Mouse (Mus musculus) midbrain, postnatal 0 days (tissue): ENCODE measurements at regions not wholly inside any gene's neighbourhood (a gene's known extent, or its start where the extent isn't known, plus 50 kb on each side); places are given as distances from the start of the nearest gene placed in this dataset.

ENCODE experiments used
- ATAC-seq: fragments of 200-750 bp; cut with Nextera tagmentation; 2 replicates; pipeline ENCODE4 v1.8.0; 2017; ENCODE audit warnings: moderate number of reproducible peaks, mild to moderate bottlenecking, moderate TSS enrichment, moderate library complexity; ENCODE audit not compliant: low FRiP score
- DNase-seq: peaks from one replicate; pipeline ENCODE4 v3.0.0-alpha.2; 2015; ENCODE audit warnings: low spot score
- H3K27ac ChIP-seq: fragments of 300-500 bp; sonication (generic); 2 replicates; pipeline ENCODE4 v1.5.1; 2014; ENCODE audit warnings: low read depth, mild to moderate bottlenecking, low read length, mixed read lengths
- H3K27me3 ChIP-seq: fragments of 300-500 bp; sonication (generic); 2 replicates; pipeline ENCODE4 v1.6.1; 2014; ENCODE audit warnings: low read length, control low read depth, mixed read lengths; ENCODE audit not compliant: insufficient read depth
- H3K36me3 ChIP-seq: fragments of 300-500 bp; sonication (generic); 2 replicates; pipeline ENCODE4 v1.6.1; 2014; ENCODE audit warnings: low read length, control low read depth, mixed read lengths; ENCODE audit not compliant: insufficient read depth
- H3K4me1 ChIP-seq: fragments of 300-500 bp; sonication (generic); 2 replicates; pipeline ENCODE4 v1.6.1; 2014; ENCODE audit warnings: mild to moderate bottlenecking, control low read depth, antibody characterized with exemption, low read length, mixed read lengths; ENCODE audit not compliant: insufficient read depth
- H3K4me2 ChIP-seq: fragments of 300-500 bp; sonication (generic); 2 replicates; pipeline ENCODE4 v1.6.1; 2014; ENCODE audit warnings: low read depth, mild to moderate bottlenecking, low read length, mixed read lengths; ENCODE audit not compliant: poor library complexity, severe bottlenecking
- H3K4me3 ChIP-seq: fragments of 300-500 bp; sonication (generic); 2 replicates; pipeline ENCODE4 v1.5.1; 2014; ENCODE audit warnings: low read depth, mild to moderate bottlenecking, low read length, moderate library complexity
- H3K9ac ChIP-seq: fragments of 300-500 bp; sonication (generic); replicated peaks from 2 replicates; pipeline ENCODE4 v1.6.1; 2014; ENCODE audit warnings: mild to moderate bottlenecking, low read length, moderate library complexity, mixed read lengths; ENCODE audit not compliant: poor library complexity, severe bottlenecking
- H3K9me3 ChIP-seq: fragments of 300-500 bp; sonication (generic); 2 replicates; pipeline ENCODE4 v1.6.1; 2016; ENCODE audit warnings: low read length, control low read depth
- CTCF ChIP-seq: IDR thresholded peaks from 2 replicates; pipeline ENCODE4 v1.5.1; 2016; ENCODE audit warnings: antibody characterized with exemption, mild to moderate bottlenecking
- WGBS: fragments of 180-500 bp; shearing (Covaris S2); extraction: QIAGEN DNeasy Blood & Tissue Kit; methylation state at CpG from one replicate; pipeline ENCODE4 v1.1.7; 2014; 5-methylcytosine and 5-hydroxymethylcytosine counted together

DNA sequence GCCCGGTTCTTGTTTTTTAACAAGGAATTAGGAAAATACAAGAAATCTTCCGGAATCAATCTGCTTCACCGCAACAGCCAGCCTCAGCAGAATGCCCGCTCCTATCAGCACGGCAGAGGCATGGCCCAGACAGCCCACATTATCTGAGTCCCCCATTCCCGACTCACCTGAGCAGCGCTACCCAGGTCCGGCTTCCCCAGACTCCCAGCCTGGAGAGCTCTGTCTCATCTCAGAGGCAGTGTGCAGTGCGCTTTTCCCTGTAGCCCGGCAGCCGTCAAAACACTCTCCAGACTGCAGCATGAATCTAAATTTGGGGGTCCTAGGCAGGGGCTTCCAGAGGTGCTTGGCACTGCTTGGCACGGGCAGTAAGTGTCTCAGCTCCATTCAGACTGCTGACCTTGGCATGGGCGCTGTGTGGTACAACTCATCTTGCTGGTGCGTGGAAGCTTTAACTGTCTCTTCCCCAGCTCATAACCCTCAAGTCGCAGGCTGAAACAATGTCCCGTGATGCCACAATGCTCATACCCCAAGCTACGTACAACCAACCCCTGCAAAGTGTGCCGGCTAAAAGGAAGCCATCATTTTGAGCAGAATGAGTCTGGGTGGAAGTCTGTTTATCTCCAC lies 182.2 kb downstream of the Sox11 start:
- H3K4me3 ChIP-seq, result peak overlapping the region; percentile 33
- no peaks in the 10 kb centered on the region for H3K9me3 ChIP-seq
- 39% methylated on average over 18 of the region's 18 CpGs for WGBS
- no peaks in the 10 kb centered on the region for H3K27me3 ChIP-seq
- DNase-seq (no peak), ATAC-seq (peak; percentile 62; the same call in 1 of the 2 replicates)
- TF ChIP-seq CTCF, result no peak
- peaks cover 15% of the 10 kb centered on the region for H3K4me1 ChIP-seq
- peak overlapping the region; percentile 49 for H3K4me2 ChIP-seq
- peak overlapping the region; percentile 84 for H3K27ac ChIP-seq
- peak overlapping the region; percentile 40 for H3K9ac ChIP-seq
- H3K36me3 ChIP-seq, result no peaks in the 10 kb centered on the region

DNA sequence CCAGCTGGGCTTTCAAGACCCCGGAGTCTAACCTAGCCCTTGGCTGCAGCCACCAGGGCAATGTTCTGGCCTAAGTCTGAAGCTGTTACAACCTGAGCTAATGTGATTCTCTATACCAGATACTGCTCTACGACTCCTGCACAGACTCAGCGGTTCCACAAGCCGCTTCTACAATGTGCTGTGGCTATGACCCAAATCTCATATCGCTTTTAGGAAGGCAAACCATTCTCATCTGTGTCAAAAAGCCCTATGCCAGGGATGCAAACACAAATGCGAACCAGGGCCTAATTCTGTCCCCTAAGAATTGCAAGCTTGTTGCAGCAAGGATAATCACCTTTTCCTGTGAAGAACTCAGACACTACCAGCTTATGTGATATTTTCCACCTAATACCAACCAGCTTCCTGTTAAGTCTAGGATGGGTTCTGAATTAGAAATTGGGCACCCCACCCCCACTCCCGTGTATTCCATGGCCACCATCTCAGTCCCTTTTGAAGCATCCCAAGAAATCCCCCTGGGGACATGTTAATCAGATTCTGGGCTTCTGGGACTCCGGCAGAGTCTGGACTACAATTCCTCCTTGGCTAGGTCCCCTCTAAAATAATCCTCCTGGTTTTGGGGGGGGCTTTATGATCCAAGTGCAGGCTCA lies 182.8 kb downstream of the Sox11 start:
- TF ChIP-seq CTCF, result no peak
- Histone ChIP-seq H3K9me3 (no peaks in the 10 kb centered on the region), H3K4me1 (peaks cover 15% of the 10 kb centered on the region), H3K36me3 (no peaks in the 10 kb centered on the region), H3K4me2 (peak overlapping the region; percentile 49), H3K27me3 (no peaks in the 10 kb centered on the region), H3K9ac (peak overlapping the region; percentile 40), H3K27ac (peak overlapping the region; percentile 84), H3K4me3 (peak overlapping the region; percentile 33)
- no peak; the same call in 1 of the 2 replicates for ATAC-seq
- no peak for DNase-seq
- 43% methylated on average over 8 of the region's 8 CpGs for WGBS

DNA sequence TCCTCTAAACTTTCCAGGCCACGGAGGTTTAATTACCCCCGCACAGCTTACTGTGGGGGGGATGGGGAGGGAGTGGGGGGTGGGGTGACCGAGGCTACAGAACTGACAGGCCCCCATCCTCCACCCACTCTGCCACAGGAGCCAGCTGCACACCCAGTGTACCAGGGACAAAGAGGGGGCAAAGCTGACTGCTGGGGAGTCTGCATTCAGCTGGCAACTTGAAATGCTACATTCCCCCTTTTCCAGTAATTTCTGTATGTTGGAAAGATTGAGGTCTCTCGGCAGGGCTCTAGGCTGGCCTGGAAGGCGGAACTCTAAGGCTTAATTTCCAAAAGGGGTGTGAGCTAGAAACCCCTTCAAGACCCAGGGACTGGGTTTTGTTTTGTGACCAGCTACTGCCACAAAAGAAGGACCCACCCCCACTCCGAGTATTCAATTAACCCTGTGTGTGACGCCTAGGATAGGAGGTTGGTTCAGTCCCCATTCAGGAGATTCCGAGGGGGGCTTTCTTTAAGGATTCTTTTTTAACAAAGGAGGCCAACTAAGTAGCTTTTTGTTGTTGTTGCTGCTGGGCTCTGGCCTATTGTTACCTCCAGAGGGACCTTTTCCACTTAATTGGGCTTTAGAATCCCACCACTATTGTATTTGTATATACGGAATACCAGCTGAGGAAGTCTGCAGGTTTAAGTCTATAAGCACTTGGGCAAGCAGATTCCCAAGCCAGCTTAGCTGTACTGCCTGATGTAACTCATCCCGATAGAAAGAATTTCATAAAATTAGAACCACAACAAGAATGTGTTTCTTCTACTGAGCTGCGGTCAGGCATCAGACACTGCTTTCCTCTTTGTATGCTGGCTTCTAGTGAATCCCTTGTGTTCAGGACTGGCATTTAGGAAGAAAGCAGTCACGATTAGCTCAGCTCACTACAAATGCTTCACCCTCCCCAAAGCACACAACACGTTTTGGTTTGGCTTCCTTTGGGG lies 191.2 kb downstream of the Sox11 start:
- no peak overlapping the region for H3K9ac ChIP-seq

DNA sequence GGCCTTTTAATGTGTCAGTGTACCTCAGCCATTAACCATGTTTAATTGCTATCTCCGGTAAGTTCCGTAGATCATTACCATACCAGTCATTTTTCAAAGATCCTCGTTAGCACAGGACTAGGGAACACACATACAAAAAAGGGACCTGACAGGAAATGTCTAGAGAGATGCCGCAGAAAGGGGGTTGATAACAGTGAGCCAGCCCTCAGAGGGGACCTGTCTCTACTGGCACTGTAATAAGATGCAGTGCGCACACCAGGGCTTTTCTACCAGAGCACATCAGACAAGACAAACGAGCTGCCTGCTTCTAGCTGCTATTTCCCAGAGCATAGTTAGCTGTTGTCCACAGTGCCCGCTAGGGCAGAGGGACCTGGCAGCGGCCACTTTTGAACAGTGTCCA lies 199.1 kb downstream of the Sox11 start:
- H3K27ac ChIP-seq, result no peak overlapping the region
- no peak for ATAC-seq
- DNase-seq, result no peak

More for the DNA sequence above, 191.2 kb downstream of the Sox11 start:
- no peak for DNase-seq
- Histone ChIP-seq H3K4me2 (no peak overlapping the region), H3K27ac (no peak overlapping the region), H3K4me3 (no peak overlapping the region), H3K9me3 (no peaks in the 10 kb centered on the region), H3K4me1 (no peaks in the 10 kb centered on the region), H3K36me3 (no peaks in the 10 kb centered on the region), H3K27me3 (no peaks in the 10 kb centered on the region)
- no peak for ATAC-seq
- TF ChIP-seq CTCF, result no peak
- WGBS, result 13% methylated on average over 13 of the region's 13 CpGs

DNA sequence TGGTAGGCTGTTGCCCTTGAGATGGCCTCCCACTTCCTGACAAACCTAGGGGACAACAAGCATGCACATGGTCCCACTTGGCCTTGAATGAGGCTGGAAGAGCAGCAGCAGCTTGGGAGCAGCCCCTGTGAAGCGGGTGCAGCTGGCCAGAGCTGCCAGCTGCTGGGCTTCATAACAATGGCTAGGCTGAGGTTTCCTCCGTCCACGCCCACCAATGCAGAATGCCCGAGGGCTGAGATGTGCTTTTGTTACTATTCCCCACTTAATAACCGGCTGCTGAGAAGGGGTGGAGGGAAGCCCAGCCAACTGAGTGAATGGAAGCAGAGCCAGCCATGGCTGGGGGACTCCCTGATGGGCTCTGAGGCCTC lies 202.1 kb downstream of the Sox11 start:
- H3K4me2 ChIP-seq, result no peak overlapping the region
- no peaks in the 10 kb centered on the region for H3K9me3 ChIP-seq
- no peak overlapping the region for H3K27ac ChIP-seq
- peaks cover 7% of the 10 kb centered on the region; the same call in 1 of the 2 replicates for H3K4me1 ChIP-seq
- ATAC-seq (peak; percentile 38; the same call in 1 of the 2 replicates), DNase-seq (no peak)
- 14% methylated on average over 5 of the region's 5 CpGs for WGBS
- no peak for TF ChIP-seq CTCF
- no peaks in the 10 kb centered on the region for H3K36me3 ChIP-seq
- no peaks in the 10 kb centered on the region for H3K27me3 ChIP-seq
- no peak overlapping the region for H3K4me3 ChIP-seq
- H3K9ac ChIP-seq, result peak overlapping the region; percentile 29; the same call in 1 of the 2 replicates

More for the DNA sequence above, 199.1 kb downstream of the Sox11 start:
- H3K9ac ChIP-seq, result no peak overlapping the region
- H3K4me1 ChIP-seq, result peaks cover 7% of the 10 kb centered on the region; the same call in 1 of the 2 replicates
- H3K4me3 ChIP-seq, result no peak overlapping the region
- no peak overlapping the region for H3K4me2 ChIP-seq
- no peaks in the 10 kb centered on the region for H3K9me3 ChIP-seq
- no peaks in the 10 kb centered on the region for H3K27me3 ChIP-seq
- WGBS, result 62% methylated on average over 8 of the region's 8 CpGs
- H3K36me3 ChIP-seq, result no peaks in the 10 kb centered on the region
- TF ChIP-seq CTCF, result no peak
